Mouse (Mus musculus): ENCODE data around the gene Mynn. TPM values are rescaled to one million over a fixed set of nuclear protein-coding genes. Genes with fewer than 3 reads are reported as not detected.

The Mynn gene
- 15.4 and 16.0 TPM in 2 replicates for polyA plus RNA-seq (2015; fragmentation: Nextera tagmentation; extraction: Ambion mirVana)

GRCm38 (mm10) chr3:30602065-30602739 lies at the start of gene Mynn:
Gene Mynn (plus strand): TSS chr3:30602065.

GRCm38 (mm10) chr3:30599711-30600545 lies 1.9 kb upstream of the Mynn start, which contains the start of gene Actrt3:
Gene Actrt3 (minus strand): TSS chr3:30599939.

GRCm38 (mm10) chr3:30644207-30644606 lies 42.3 kb downstream of the Mynn start, which contains the start of gene Lrriq4:
Gene Lrriq4 (plus strand): TSS chr3:30644507.

GRCm38 (mm10) chr3:30647440-30648090 lies 45.7 kb downstream of the Mynn start, which contains the start of gene Lrrc34:
Gene Lrrc34 (minus strand): TSS chr3:30647869.

Other genes starting within 250 kb of the Mynn start
- 3.3 and 4.1 TPM in 2 replicates for gene Mecom, start 54.1 kb upstream of the Mynn start, polyA plus RNA-seq (2015; fragmentation: Nextera tagmentation; extraction: Ambion mirVana)
- gene Actrt3, start 2.1 kb upstream of the Mynn start, polyA plus RNA-seq (2015; fragmentation: Nextera tagmentation; extraction: Ambion mirVana): 0.06 TPM in 1 of 2 replicates, not detected in the other
- gene Lrriq4, start 42.4 kb downstream of the Mynn start, polyA plus RNA-seq (2015; fragmentation: Nextera tagmentation; extraction: Ambion mirVana): not detected in 2 replicates
- 0.11 and 0.22 TPM in 2 replicates for gene Lrrc34, start 45.8 kb downstream of the Mynn start, polyA plus RNA-seq (2015; fragmentation: Nextera tagmentation; extraction: Ambion mirVana)
- not detected in 2 replicates for gene Lrrc31, start 97.8 kb downstream of the Mynn start, polyA plus RNA-seq (2015; fragmentation: Nextera tagmentation; extraction: Ambion mirVana)
- gene Samd7, start 144.2 kb downstream of the Mynn start, polyA plus RNA-seq (2015; fragmentation: Nextera tagmentation; extraction: Ambion mirVana): 0.96 and 1.0 TPM in 2 replicates
- gene Sec62, start 190.8 kb downstream of the Mynn start, polyA plus RNA-seq (2015; fragmentation: Nextera tagmentation; extraction: Ambion mirVana): 116 and 119 TPM in 2 replicates

Measured in skeletal muscle tissue, postnatal 0 days (tissue).